Mouse (Mus musculus) ovary, postnatal 14 days (tissue): ENCODE results near the gene S100a11.
A peak's percentile ranks its signal among the peaks of the same experiment; 100 is the strongest.
"Not testable (repeated sequence)": the region's sequence is repeated elsewhere in the genome, so short reads cannot be mapped to it uniquely, and the experiment has no call there.

ENCODE experiments used
- DNase-seq: peaks from one replicate; pipeline ENCODE4 v3.0.0; 2022; ENCODE audit warnings: low spot score

S100a11 gene

GRCm38 (mm10) chr3:93520330-93521193 lies at the start of gene S100a11:
Gene S100a11, plus strand, starts transcription at chr3:93520488.
- peak; percentile 46 for DNase-seq

- no peak for DNase-seq
Measured at GRCm38 (mm10) chr3:93480053-93480452, 40.2 kb upstream of the S100a11 start.

- no peak for DNase-seq
Measured at GRCm38 (mm10) chr3:93481982-93482616, 38.2 kb upstream of the S100a11 start.

GRCm38 (mm10) chr3:93485611-93486010 lies 34.7 kb upstream of the S100a11 start:
- no peak for DNase-seq

- no peak for DNase-seq
Measured at GRCm38 (mm10) chr3:93488541-93488940, 31.7 kb upstream of the S100a11 start.

- DNase-seq = no peak
Measured at GRCm38 (mm10) chr3:93492176-93492575, 28.1 kb upstream of the S100a11 start.

- DNase-seq = peak; percentile 36
Measured at GRCm38 (mm10) chr3:93493992-93494391, 26.3 kb upstream of the S100a11 start.

GRCm38 (mm10) chr3:93494774-93495173 lies 25.5 kb upstream of the S100a11 start:
- DNase-seq = not testable (repeated sequence)

GRCm38 (mm10) chr3:93497131-93497530 lies 23.2 kb upstream of the S100a11 start:
- DNase-seq = no peak

GRCm38 (mm10) chr3:93499129-93499528 lies 21.2 kb upstream of the S100a11 start:
- DNase-seq = no peak

- DNase-seq = no peak
Measured at GRCm38 (mm10) chr3:93504536-93505189, 15.6 kb upstream of the S100a11 start.

- DNase-seq = no peak
Measured at GRCm38 (mm10) chr3:93505960-93506863, 14.1 kb upstream of the S100a11 start.

GRCm38 (mm10) chr3:93506881-93507325 lies 13.4 kb upstream of the S100a11 start:
- DNase-seq = no peak

- DNase-seq = no peak
Measured at GRCm38 (mm10) chr3:93509301-93509700, 11.0 kb upstream of the S100a11 start.

GRCm38 (mm10) chr3:93511036-93511435 lies 9.3 kb upstream of the S100a11 start:
- no peak for DNase-seq

GRCm38 (mm10) chr3:93511801-93512200 lies 8.5 kb upstream of the S100a11 start:
- DNase-seq = no peak

GRCm38 (mm10) chr3:93512386-93513101 lies 7.7 kb upstream of the S100a11 start:
- DNase-seq = no peak

GRCm38 (mm10) chr3:93514628-93515027 lies 5.7 kb upstream of the S100a11 start:
- no peak for DNase-seq

GRCm38 (mm10) chr3:93517343-93517742 lies 2.9 kb upstream of the S100a11 start:
- no peak for DNase-seq

GRCm38 (mm10) chr3:93519856-93520329 lies 395 bp upstream of the S100a11 start:
- DNase-seq = no peak
